Mouse (Mus musculus): ENCODE data around the gene Hecw2.

The Hecw2 gene

GRCm38 (mm10) chr1:53977806-53978513 is 217.0 kb downstream of the Hecw2 start:
- DNase-seq: no peak

- no peak for DNase-seq
Observed at GRCm38 (mm10) chr1:53976721-53977120, 218.2 kb downstream of the Hecw2 start.

GRCm38 (mm10) chr1:53976100-53976499 is 218.9 kb downstream of the Hecw2 start:
- DNase-seq: no peak

- no peak for DNase-seq
Observed at GRCm38 (mm10) chr1:53974941-53975340, 220.0 kb downstream of the Hecw2 start.

GRCm38 (mm10) chr1:53970326-53970977 is 224.5 kb downstream of the Hecw2 start:
- DNase-seq: no peak

GRCm38 (mm10) chr1:53952395-53952794 is 242.6 kb downstream of the Hecw2 start:
- DNase-seq: no peak

- no peak for DNase-seq
Observed at GRCm38 (mm10) chr1:53945815-53946214, 249.2 kb downstream of the Hecw2 start.

- DNase-seq: no peak
Observed at GRCm38 (mm10) chr1:53942468-53942867, 252.5 kb downstream of the Hecw2 start.

- DNase-seq: no peak
Observed at GRCm38 (mm10) chr1:53941528-53941927, 253.4 kb downstream of the Hecw2 start.

GRCm38 (mm10) chr1:53940268-53941017 is 254.5 kb downstream of the Hecw2 start:
- DNase-seq: no peak

- no peak for DNase-seq
Observed at GRCm38 (mm10) chr1:53939291-53939690, 255.7 kb downstream of the Hecw2 start.

GRCm38 (mm10) chr1:53933308-53933707 is 261.7 kb downstream of the Hecw2 start:
- DNase-seq: no peak

- no peak for DNase-seq
Observed at GRCm38 (mm10) chr1:53931314-53931713, 263.7 kb downstream of the Hecw2 start.

- no peak for DNase-seq
Observed at GRCm38 (mm10) chr1:53927605-53928004, 267.4 kb downstream of the Hecw2 start.

- DNase-seq: no peak
Observed at GRCm38 (mm10) chr1:53925149-53925901, 269.6 kb downstream of the Hecw2 start.

- no peak for DNase-seq
Observed at GRCm38 (mm10) chr1:53911848-53912247, 283.1 kb downstream of the Hecw2 start.

GRCm38 (mm10) chr1:53910251-53910650 is 284.7 kb downstream of the Hecw2 start:
- DNase-seq: no peak

GRCm38 (mm10) chr1:53909118-53909517 is 285.9 kb downstream of the Hecw2 start:
- DNase-seq: no peak

- no peak for DNase-seq
Observed at GRCm38 (mm10) chr1:53906175-53906574, 288.8 kb downstream of the Hecw2 start.

GRCm38 (mm10) chr1:53900416-53900815 is 294.6 kb downstream of the Hecw2 start:
- no peak for DNase-seq

GRCm38 (mm10) chr1:53894299-53894698 is 300.7 kb downstream of the Hecw2 start:
- DNase-seq: no peak

- DNase-seq: no peak
Observed at GRCm38 (mm10) chr1:53890380-53890779, 304.6 kb downstream of the Hecw2 start.

GRCm38 (mm10) chr1:53889806-53890205 is 305.2 kb downstream of the Hecw2 start:
- DNase-seq: no peak

All from thymus, adult 18-20 months (tissue).